Mouse (Mus musculus) frontal cortex, postnatal 25 days (tissue): Measurements from ENCODE around the gene Prkar1b.
A peak's percentile ranks its signal among the peaks of the same experiment; 100 is the strongest.

Experiments used
- DNase-seq, 2 experiments: peaks; one replicate each; pipeline ENCODE4 v3.0.0; 2022; ENCODE audit warnings: low spot score in 2 of 2

The Prkar1b gene

DNA sequence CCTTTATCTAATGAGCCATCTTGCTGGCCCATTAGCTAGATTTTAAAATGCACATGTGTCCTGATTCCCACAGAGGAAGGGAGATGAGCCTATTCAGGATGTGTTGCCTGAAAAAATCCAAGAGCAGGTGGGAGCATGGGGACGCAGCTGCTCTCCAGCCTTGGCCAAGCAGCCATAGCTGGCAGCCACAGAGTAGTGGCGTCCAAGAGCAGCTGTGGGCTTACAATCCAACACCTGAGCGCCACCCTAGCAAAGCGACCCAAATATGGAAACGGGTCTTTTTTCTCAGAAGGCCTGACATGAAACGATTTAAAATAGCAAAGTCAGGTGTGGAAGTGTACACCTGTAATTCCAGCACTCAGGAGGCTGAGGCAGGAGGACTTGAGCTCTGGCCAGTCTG lies 145.2 kb downstream of the Prkar1b start:
- DNase-seq: no peak

DNA sequence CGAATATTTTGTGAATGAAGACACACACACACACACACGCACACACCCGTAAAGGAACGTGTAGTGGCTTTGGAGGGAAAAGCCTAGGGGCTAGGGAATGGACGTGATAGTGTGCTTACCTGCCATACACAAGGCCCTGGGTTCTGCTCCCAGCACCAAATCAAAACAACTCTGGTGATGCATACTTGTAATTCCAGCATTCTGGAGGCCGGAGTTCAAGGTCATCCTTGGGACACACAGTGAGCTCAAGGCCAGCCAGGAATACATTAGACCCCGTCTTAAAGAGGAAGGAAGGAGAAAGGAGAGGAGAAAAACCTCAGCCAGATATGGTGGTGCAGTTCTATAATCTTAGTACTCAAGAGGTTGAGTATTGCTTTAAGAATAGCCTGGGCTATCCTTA lies 150.1 kb downstream of the Prkar1b start:
- no peak for DNase-seq

DNA sequence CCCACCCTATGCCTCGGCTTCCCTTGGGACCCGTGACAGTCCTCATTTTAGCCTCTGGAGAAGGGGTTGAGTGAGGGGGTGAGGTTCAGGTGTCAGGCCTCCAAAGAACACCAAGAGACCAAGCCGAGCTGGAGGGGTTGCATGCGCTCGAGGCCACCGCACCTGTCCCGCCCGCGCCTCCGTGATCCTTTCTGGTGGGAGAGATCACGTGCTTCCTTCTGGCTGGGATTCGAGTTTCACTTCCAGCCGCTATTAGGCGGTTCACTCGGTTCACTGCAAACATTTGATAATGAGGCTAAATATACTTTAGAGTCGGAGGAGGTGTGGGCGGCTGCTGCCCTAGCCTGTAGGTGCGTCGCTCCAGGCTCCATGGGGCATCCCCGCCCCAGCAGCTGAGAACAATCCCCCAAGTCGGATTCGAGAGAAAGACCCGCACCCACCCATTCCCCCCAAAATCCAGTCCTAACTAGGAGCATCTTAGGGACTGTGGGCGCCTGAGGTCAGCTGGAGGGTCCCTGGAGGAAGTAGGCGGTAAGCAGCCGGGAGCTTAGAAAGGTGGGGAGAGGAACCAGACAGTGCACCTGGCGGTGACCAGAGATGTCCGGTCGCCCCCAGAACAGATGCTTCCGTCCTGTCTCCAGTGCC lies 151.7 kb downstream of the Prkar1b start:
- DNase-seq: no peak

DNA sequence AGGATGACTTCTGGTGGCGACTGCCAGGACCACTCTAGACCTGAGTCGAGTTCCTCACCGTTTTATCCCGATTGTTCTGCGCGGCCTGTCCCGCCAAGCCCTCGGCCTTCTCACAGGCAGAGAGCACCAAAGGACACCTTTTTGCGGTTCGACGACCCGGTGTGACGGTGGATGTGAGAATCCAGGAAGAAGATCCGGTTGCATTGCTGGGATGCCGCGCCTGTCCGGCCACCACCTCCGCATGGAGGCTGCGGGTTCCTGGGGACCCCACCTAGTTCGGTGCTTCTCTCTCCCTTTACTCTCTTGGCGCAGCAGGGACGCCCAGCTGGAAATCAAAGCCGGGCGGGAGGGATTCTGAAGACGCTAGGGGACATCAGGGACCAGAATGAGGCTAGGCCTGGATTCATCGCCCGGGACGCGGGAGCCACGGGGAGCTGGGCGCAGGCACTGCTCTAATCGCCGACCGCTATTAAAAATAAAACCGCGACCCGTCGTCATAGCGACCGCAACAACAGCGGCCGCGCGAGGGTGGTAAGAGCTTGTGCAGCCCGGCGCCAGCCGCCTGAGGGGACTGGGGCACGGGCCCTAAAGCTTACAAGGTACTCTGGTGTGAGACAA lies 152.5 kb downstream of the Prkar1b start, which contains the start of gene Pdgfa:
Gene Pdgfa, minus strand, starts transcription at position 200 of the 618 bp plus-strand sequence.
- DNase-seq: peak in 1 of 2 experiments; percentile 26

DNA sequence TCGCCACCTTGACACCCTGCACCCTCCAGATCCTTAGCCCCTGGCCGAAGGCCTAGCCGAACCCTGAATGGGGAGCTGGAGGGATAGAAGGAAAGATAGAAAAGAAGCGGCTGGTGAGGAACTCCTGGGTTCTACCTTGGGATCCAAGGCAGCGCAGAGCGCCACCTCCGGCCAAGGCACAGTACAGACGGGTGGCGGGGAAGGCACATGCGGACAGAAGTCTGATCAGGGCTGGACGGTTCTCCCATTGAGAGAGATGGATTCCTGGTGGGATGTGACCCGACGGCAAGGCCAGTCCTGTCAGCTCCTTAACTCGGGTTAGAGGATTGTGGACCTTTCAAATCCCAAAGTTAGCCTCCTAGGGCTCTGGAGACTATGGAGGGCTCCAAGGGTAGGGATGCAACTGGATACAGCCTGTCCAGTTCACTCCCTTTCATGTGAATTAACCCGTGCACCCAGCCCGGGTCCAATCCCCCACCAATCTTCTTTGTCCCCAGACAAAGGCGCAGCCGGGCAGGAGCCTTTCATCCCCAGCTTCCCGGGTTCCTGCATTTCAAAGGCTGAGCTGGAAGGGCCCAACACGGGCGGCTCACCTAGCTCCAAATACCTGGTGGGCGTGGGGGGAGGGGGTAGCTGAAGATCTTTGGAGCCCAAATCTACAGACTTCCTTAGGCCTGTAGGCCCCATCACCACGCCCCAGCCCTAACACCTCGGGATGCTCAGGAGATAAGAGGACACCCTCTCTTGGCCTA lies 153.3 kb downstream of the Prkar1b start:
- DNase-seq: peak in 1 of 2 experiments; percentile 43

DNA sequence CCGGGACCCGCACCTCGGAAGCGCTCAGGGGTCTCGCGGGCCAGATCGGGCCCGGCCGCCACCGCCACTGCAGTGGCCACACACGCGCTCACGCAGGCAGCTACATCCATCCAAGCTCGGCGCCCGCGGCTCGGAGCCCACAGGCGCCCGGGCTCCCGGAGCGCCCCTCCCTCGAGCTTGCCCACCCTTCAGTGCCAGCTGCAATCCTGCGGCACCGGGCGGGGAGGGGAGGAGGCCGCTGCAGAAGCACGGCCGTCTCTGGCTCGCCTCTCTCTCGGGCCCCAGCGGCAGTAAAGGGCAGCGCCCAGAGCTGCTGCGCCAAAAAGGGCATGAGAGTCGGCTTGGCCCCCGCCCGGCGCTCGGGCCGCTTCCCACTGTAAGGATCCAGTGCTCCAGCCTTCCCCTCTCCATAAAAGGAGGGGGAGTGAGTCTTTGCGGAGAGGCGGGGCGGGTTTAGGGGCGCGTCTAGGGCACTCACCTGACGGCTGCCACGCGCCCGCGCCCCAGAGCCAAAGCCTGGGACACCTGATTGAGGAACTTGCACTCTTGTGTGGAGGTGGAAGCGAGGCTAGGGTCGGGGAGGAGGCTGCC lies 154.0 kb downstream of the Prkar1b start:
- peak; percentile 43 to 49 for DNase-seq

DNA sequence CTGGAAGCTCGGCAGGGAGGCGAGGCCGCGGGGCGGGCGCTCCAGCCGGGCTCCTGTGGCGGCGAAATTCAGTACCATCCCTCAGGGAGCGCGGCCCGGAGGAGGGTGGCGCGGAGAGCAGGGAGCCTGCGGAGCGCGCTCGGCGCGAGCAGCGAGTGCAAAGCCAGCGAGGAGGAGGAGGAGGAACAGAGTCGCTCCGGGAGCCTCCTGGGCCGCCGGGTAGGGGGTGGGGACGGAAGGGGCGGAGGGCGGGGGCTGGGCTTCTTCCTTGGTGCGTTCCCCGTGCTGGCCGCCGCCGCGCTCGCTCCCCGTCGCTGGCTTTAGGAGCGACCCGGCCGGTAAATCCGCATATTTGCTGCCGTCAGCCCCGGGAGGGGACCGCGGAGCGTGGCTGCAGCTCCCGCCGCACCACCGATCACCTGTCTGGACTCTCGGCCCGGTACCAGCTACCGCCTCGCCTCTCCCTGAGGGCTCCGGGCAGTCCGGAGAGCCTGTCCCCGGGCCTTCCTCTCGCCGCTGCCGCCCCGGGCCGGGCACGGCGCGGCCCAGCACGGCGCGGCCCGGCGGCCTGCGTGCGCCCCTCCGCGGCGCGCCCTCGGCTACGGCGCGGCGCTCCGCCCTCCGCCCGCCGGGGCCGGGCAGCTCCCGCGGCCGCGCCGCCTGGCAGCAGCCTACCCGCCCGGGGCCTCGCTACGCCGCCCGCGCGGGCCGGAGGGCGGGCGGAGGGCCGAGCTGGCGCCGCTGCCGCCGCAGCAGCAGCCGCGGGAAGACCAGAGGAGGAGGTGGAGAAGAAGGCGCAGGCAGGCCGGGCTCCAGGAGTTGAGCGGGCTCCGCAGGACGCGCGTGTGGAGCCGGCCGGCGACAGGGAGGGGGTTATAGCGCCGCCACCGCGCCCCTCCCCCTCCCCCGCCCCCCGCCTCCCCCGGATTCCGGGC lies 154.7 kb downstream of the Prkar1b start:
- DNase-seq: peak; percentile 49 to 53

DNA sequence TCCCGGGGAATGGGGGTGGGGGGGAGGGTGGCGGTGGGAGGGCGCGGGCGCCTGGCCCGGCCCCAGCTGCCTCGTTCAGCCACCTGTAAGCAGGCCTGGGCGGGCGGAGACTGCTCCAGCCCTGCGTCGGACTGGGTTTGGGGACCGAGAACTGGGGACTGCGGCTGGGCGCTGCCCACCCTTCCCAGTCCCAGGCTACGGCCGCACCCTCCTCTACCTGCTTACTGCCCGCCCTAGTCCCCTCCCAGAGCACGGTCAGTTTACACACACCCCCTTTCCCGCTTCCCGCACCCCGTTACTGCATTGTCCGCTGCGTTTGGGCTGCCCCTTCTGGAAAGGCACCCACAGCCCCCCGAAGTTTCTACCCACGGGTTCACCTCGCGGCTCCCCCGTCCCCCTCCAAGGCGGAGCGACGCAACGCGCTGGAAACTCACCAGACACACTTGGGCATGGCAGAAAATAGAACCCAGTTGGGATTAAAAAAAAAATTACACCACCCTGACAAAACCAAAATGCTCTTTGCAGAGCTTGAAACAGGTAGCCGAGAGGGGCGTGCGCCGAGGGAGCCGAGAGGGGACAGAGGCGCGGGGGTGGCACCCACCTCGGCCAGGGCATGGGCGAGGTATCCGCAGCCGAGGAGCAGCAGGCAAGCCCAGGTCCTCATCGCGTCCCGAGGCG lies 155.6 kb downstream of the Prkar1b start:
- no peak for DNase-seq

DNA sequence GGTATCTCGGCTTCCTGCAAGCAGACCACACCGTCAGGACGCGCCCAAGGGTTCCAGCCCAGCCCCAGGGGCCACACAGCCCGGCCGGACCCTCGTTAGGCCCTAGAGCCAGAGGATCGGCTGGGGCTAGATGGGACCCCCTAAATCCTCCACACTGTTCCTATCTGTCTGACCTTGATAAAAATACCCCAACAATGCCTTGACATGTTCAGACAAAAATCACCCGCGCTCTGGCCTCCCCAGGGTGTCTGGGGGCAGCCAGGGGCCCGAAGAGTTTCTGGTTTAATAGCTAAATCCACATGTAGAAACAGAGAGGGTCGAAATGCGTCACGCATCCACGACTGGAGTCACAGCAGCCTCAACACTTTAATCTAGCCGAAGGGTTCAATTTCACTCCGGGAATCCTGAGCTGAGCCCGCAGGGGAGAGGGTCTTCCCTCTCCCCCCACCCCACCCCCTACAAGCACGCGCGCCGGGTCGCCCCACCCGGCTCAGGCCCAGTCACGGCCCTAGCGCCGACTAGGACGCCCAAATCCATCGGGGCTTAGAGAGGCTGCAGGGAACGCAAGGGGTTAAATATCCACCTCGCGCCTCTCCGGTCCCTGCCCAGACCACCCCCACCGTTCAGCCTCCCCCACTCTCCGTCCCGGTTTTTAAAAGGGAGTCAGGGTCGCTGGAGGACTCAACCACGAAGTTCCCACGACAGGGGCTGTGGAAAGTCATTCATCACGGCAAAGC lies 156.3 kb downstream of the Prkar1b start:
- DNase-seq: no peak

DNA sequence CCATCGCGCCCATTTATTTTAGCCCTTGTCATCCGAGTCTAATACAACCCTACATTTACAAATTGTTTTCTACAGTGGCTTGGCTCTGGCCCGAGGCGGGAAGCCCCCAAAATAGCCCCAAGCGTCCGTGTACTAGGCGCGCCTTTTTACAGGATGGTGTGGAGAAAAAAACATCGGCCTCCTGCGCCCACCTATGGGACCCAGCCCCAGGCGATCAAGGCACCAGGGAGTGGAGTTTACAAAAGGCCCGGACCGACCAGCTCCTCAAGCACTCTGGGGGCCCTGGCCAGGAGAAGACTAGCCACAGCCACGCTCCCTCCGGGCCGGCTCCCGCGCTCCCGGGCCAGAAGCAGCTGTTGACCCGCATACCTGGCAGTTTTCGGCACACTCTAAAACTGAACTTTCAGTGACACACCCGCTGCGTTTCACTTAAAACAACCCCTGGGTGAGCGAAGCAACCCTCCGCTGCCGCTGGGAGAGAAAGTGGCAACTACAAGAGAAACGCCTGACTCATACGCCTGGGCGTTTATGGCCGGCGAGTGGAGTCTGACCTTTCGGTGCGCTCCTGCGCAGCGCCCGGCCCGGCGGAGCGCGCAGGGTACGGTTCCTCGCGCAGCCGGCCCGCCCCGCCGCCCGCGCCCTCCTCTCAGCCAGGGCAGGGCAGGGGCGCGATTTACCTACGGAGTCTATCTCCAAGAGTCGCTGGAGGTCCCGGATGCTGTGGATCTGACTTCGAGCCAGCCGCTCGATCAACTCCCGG lies 157.0 kb downstream of the Prkar1b start:
- no peak for DNase-seq

DNA sequence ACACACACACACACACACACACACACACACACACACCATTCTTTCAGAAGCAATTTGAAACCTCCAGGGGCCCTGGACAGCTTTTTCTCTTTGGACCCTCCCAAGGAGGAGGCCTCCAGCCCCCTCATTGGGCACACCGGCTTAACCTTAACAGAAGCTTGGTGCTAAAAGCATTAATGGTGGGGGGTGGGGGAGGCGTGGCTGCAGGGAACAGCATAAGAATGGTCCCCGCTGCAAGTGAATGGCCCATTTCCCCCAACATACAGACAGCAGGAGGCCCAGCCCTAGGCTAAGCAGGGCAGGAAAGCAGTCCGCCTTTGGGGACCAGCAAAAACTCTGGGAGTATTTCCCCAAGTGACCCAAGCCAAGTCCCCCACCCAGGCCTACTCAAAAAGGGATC lies 158.1 kb downstream of the Prkar1b start:
- DNase-seq: no peak

DNA sequence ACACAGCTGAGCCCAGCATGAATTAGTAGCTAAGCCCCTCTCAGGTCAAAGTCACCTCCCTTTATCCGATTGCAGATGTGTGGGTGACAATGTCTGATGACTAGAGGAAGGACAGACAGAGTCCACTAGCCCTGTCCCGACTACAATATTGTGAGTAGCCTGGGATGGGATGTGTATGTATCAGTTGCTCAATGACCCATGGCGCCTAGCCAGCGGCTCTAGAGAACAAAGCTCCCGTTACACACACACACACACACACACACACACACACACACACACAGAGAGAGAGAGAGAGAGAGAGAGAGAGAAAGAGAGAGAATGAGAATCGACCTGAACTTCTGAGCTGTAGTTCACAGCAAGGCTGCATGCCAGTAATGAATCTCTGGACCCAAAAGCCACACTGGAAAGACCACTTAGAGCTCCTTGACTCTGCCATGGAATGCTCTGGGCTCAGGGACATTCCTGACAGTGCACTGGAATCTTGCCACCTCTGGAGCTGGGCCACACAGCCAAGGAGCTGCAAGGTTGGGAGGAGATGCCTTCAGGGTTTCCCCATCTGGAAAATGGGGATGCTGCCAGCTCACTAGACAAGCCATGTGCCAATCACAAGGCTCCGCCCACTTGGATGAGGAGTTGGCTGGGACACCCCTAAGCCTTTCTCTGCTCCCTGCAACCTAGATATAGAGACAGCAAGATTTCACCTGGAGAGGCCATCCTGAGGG lies 159.0 kb downstream of the Prkar1b start:
- no peak for DNase-seq

DNA sequence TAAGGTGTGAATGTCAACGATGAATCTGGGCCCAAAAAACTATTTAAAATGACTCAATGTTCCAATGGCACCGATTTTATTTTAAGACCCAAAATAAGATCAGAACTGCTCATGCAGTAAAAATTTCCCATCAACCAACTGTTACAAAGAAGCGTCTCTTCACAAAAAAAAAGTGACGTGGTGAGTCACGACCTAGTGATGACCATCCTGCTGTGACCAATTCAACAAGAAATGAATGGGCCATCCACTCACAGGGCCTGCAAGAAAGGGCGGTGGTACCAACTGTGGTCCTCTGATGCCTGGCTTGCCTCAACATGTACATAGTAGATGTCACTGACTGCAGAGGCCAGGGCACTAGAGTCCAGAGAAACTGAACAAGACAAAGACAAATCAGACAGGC lies 160.2 kb downstream of the Prkar1b start:
- DNase-seq: no peak

DNA sequence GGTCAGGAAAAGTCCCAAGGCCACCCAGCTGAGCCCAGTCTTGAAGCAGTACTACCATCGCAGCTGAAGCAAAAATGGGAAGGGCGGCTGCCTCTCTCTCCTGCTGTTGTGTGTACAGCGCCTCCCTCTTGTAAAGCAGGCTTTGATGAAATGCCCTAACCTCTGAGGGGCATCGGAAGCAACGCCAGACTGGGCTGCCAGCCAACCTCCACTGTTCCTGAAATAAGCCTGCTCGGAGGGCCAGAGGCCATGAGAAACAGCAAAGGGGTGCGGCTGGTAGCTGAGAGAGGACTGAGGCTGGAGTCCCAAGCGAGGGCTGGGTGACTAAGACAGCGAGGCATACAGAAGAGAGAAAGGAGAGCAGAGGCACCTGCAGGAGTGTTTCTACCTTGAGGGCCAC lies 161.0 kb downstream of the Prkar1b start:
- DNase-seq: no peak

DNA sequence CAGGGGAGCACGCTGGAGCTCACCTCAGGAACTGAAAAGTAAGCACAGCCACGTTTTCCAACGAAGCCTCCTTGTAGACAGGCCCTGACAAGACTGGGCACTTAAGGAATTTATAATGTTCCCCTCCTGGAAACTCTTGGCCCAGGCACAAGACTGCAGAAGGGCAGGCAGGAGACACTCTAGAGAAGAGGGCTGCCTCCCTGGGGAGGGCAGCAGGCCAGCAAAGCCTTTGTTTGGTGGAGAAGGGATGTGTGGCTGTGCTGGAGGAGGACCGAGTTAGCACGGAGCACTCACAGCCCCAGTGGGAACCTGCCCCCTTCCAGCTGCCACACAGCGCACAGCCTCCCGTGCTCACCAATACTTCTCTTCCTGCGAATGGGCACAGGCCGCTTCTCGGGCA lies 161.8 kb downstream of the Prkar1b start:
- no peak for DNase-seq

DNA sequence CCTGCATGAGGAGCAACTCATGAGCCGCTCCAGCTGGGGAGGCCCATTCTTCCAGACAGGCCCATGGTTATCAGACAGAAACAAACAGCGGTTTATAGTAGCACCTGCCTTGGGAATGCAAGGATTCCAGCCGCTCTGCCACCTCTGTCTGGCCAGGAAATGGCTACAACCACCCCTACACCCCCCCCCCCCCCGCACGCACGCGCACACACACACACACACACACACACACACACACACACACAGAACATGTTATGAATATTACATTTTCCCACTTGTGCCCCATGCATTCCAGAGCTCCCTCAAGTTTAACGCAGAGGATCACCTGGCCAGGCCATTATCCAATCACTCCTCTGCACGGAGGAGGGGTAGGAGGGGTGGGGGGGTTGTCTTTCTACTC lies 167.9 kb downstream of the Prkar1b start:
- no peak for DNase-seq

DNA sequence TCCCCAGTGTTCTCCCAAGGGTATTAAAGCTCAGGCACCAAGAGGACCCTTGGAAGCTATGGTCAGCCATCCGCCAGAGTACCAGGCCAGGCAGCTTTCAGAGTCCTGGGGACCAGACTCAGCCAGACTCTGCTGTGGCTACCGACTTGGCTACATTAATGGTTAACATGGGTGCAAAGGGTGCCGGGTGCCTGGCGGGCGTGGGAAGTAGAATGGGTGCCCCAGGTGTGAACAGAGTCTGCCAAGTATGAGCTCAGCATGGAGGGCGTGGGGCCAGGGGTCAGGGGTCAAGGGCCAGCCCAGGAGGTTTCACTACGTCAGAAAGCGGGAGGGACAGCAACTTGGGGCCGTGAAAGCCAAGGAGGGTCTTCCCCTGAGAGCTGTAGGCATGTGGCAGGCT lies 169.2 kb downstream of the Prkar1b start:
- DNase-seq: no peak

DNA sequence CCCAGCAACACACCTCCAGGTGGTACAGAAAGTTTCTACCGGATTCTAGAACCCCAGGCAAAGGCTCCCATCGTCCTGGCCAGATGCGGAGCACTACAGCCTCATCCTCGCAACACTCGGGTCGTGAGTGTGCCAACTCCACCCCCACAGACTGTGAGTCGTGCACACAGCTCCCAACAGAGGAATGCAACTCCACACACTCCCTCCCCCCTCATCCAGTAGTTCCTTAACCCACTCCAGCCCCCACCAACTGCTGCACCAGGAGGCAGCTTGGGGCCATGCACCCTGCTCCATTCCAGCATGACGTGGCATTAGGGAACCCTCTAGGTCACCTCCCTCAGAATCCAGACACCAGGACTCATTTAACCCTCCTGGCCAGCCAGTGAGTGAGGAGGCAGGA lies 170.0 kb downstream of the Prkar1b start:
- no peak for DNase-seq

DNA sequence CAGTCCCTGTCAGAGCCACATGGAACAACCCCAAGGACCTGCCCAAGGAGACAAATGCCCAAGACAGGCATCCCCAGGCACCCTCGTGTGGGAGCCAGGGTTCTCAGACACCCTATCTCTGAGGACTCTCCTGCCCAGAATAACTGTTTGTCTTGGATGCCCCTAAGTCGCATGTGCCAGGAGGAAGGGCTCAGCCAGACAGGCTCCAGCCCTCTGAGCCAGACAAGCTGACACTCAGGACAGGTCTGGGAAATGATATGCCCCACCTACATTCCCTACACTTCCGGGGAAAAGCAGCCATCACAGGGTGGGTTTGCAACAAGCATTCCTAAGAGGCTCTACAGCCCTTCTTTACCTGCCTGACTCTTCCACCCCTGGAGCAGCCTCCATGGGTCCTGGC lies 172.0 kb downstream of the Prkar1b start:
- DNase-seq: no peak
